Mouse (Mus musculus): ENCODE data around the gene Lysmd1.
A peak's percentile ranks its signal among the peaks of the same experiment; 100 is the strongest.

Lysmd1 gene

GRCm38 (mm10) chr3:95172526-95173255 is 38.8 kb downstream of the Lysmd1 start:
- DNase-seq (ENCODE audit: low read depth in 2 of 2, low spot score in 2 of 2) = no peak

GRCm38 (mm10) chr3:95173256-95173949 is 39.5 kb downstream of the Lysmd1 start:
- no peak for DNase-seq (ENCODE audit: low read depth in 2 of 2, low spot score in 2 of 2)

- DNase-seq (ENCODE audit: low read depth in 2 of 2, low spot score in 2 of 2) = peak; percentile 80 to 85
Observed at GRCm38 (mm10) chr3:95174011-95174592, 40.2 kb downstream of the Lysmd1 start.

GRCm38 (mm10) chr3:95176500-95176899 is 42.6 kb downstream of the Lysmd1 start:
- DNase-seq (ENCODE audit: low read depth in 2 of 2, low spot score in 2 of 2) = no peak

- DNase-seq (ENCODE audit: low read depth in 2 of 2, low spot score in 2 of 2) = no peak
Observed at GRCm38 (mm10) chr3:95177583-95177982, 43.7 kb downstream of the Lysmd1 start.

GRCm38 (mm10) chr3:95178948-95179347 is 45.1 kb downstream of the Lysmd1 start:
- DNase-seq (ENCODE audit: low read depth in 2 of 2, low spot score in 2 of 2) = no peak

- no peak for DNase-seq (ENCODE audit: low read depth in 2 of 2, low spot score in 2 of 2)
Observed at GRCm38 (mm10) chr3:95179890-95180289, 46.0 kb downstream of the Lysmd1 start.

- no peak for DNase-seq (ENCODE audit: low read depth in 2 of 2, low spot score in 2 of 2)
Observed at GRCm38 (mm10) chr3:95181841-95182240, 48.0 kb downstream of the Lysmd1 start.

GRCm38 (mm10) chr3:95184796-95185577 is 51.1 kb downstream of the Lysmd1 start:
- DNase-seq (ENCODE audit: low read depth in 2 of 2, low spot score in 2 of 2) = no peak

GRCm38 (mm10) chr3:95186100-95186499 is 52.2 kb downstream of the Lysmd1 start:
- no peak for DNase-seq (ENCODE audit: low read depth in 2 of 2, low spot score in 2 of 2)

- DNase-seq (ENCODE audit: low read depth in 2 of 2, low spot score in 2 of 2) = no peak
Observed at GRCm38 (mm10) chr3:95186888-95187287, 53.0 kb downstream of the Lysmd1 start.
